Mouse (Mus musculus) kidney, adult 2 months (tissue): ENCODE results near the gene Fbxo3.

Source experiments
- CTCF ChIP-seq: fragments of 200-500 bp; conservative IDR thresholded peaks from 2 replicates; pipeline ENCODE4 v1.5.1; 2011; ENCODE audit warnings: low read depth, mild to moderate bottlenecking, control low read depth, low read length, moderate library complexity, mixed read lengths; ENCODE audit not compliant: insufficient read depth, insufficient read length
- POLR2A ChIP-seq: fragments of 200-500 bp; IDR thresholded peaks from one replicate; pipeline ENCODE4 v1.6.1; 2011; ENCODE audit warnings: low read depth, low read length, control low read depth

DNA sequence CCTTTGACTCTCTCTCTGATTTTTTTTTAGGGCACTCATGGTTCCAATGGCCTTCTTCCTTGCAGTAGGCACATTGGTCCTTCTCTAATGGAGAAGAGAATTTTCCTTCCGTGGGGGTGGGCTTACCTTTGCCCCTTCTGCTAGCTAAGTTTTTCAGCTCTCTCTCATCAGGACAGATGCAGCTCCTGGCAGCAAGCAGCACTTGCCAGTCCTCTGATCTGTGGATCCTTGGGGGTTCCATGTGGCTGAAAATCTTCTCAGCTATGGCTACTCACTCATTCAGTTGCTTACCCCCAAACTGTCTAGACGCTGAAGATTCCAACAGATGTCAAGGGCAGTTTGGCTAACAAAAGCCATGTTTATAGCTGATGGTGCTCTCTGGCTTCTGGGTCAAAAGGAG, 65.8 kb downstream of the Fbxo3 start:
- TF ChIP-seq CTCF (no peak), POLR2A (no peak)
